In genomic region chr9:34525695-34526094, GRCm38 (mm10) we compare ENCODE assay signal across 30 mouse cellular contexts. TPM values are rescaled to one million over a fixed set of nuclear protein-coding genes. Genes with fewer than 3 reads are reported as not detected.
DNase-seq lines count a peak whose midpoint lies in the region; ATAC-seq and TF ChIP-seq lines count a peak whose summit lies in the region.
"Had no signal": no experiment of that assay in that cellular context is flagged by ENCODE, and none has a peak within 500 bp of the region (broad histone marks: within the 10 kb centered on the region; RNA-seq: fewer than 3 reads in every experiment).

No protein-coding gene starts in this region.

- no peak for TF ChIP-seq POLR2A in MEL (IDR thresholded peaks at IDR 0.05; ENCODE audit: control insufficient read depth in 1 of 2, insufficient read depth in 1 of 2, low read depth in 1 of 2, low read length in 2 of 2, poor library complexity in 1 of 2)

- ATAC-seq in hindbrain, embryonic 14.5 days (ENCODE audit: low FRiP score) = no peak
- ATAC-seq in lung, embryonic 15.5 days (ENCODE audit: borderline replicate concordance, extremely low read depth, low FRiP score, low TSS enrichment) = peak; percentile 65; the same call in 1 of the 2 replicates
- no peak for ATAC-seq in lung, postnatal 0 days
- ATAC-seq: forebrain, embryonic 15.5 days; hindbrain, postnatal 0 days had no signal

- H3K27me3 ChIP-seq in hindbrain, embryonic 14.5 days (ENCODE audit: control insufficient read depth, insufficient read depth, low read length) = no peaks in the 10 kb centered on the region
- H3K27me3 ChIP-seq in hindbrain, embryonic 10.5 days (ENCODE audit: insufficient read depth, poor library complexity, severe bottlenecking) = no peaks in the 10 kb centered on the region
- H3K27me3 ChIP-seq in lung, embryonic 15.5 days = peaks cover 6% of the 10 kb centered on the region
- H3K27me3 ChIP-seq in lung, postnatal 0 days (replicated peaks; ENCODE audit: insufficient read depth, low read length) = no peaks in the 10 kb centered on the region
- H3K27me3 ChIP-seq in MEL (ENCODE audit: control insufficient read depth in 1 of 2, insufficient read depth in 2 of 2, low read length in 2 of 2) = no peaks in the 10 kb centered on the region
- H3K27me3 ChIP-seq: CH12.LX; embryonic facial prominence, embryonic 13.5 days; forebrain, embryonic 12.5 days; forebrain, embryonic 15.5 days; heart, embryonic 13.5 days; hindbrain, embryonic 13.5 days had no signal

- H3K27ac ChIP-seq in hindbrain, embryonic 14.5 days = peak overlapping the region; percentile 12; the same call in 1 of the 2 replicates
- H3K27ac ChIP-seq in hindbrain, embryonic 10.5 days = no peak overlapping the region
- no peak overlapping the region for H3K27ac ChIP-seq in lung, embryonic 15.5 days
- H3K27ac ChIP-seq in lung, postnatal 0 days (ENCODE audit: low read length) = no peak overlapping the region
- no peak overlapping the region for H3K27ac ChIP-seq in MEL (ENCODE audit: control insufficient read depth, low read depth, low read length)
- H3K27ac ChIP-seq: embryonic facial prominence, embryonic 10.5 days; embryonic facial prominence, embryonic 13.5 days; forebrain, embryonic 12.5 days; forebrain, embryonic 15.5 days; heart, adult 2 months; heart, embryonic 10.5 days; heart, embryonic 13.5 days; hindbrain, embryonic 13.5 days; hindbrain, postnatal 0 days had no signal

- no peaks in the 10 kb centered on the region for H3K9me3 ChIP-seq in hindbrain, embryonic 14.5 days (ENCODE audit: control insufficient read depth, low read length)
- no peaks in the 10 kb centered on the region for H3K9me3 ChIP-seq in hindbrain, embryonic 10.5 days
- H3K9me3 ChIP-seq in lung, embryonic 15.5 days = no peaks in the 10 kb centered on the region
- no peaks in the 10 kb centered on the region for H3K9me3 ChIP-seq in lung, postnatal 0 days (ENCODE audit: low read length)
- H3K9me3 ChIP-seq in MEL (replicated peaks; ENCODE audit: insufficient read depth, low read length) = no peaks in the 10 kb centered on the region
- H3K9me3 ChIP-seq: embryonic facial prominence, embryonic 10.5 days; embryonic facial prominence, embryonic 13.5 days; forebrain, embryonic 12.5 days; forebrain, embryonic 15.5 days; G1E; heart, embryonic 10.5 days; heart, embryonic 13.5 days; hindbrain, embryonic 13.5 days had no signal

- no peaks in the 10 kb centered on the region for H3K36me3 ChIP-seq in hindbrain, embryonic 14.5 days (replicated peaks; ENCODE audit: control insufficient read depth, insufficient read depth)
- H3K36me3 ChIP-seq in hindbrain, embryonic 10.5 days = no peaks in the 10 kb centered on the region
- no peaks in the 10 kb centered on the region for H3K36me3 ChIP-seq in lung, embryonic 15.5 days
- no peaks in the 10 kb centered on the region for H3K36me3 ChIP-seq in lung, postnatal 0 days (ENCODE audit: insufficient read depth, low read length)
- no peaks in the 10 kb centered on the region for H3K36me3 ChIP-seq in MEL (ENCODE audit: control insufficient read depth in 1 of 2, insufficient read depth in 2 of 2, low read length in 2 of 2)
- H3K36me3 ChIP-seq: embryonic facial prominence, embryonic 10.5 days; embryonic facial prominence, embryonic 13.5 days; forebrain, embryonic 12.5 days; forebrain, embryonic 15.5 days; G1E; heart, embryonic 10.5 days; heart, embryonic 13.5 days; hindbrain, embryonic 13.5 days had no signal

- no peak for DNase-seq in hindbrain, embryonic 14.5 days (ENCODE audit: low spot score)
- DNase-seq in hindbrain, embryonic 10.5 days (ENCODE audit: low spot score) = no peak
- peak; percentile 16 for DNase-seq in kidney, postnatal 10 days
- DNase-seq in kidney, adult 11 months = no peak
- DNase-seq in lung, postnatal 0 days (ENCODE audit: low spot score) = no peak
- DNase-seq in MEL (ENCODE audit: low read depth, low spot score) = peak; percentile 3
- DNase-seq: adrenal gland, adult 2 months; adrenal gland, postnatal 14 days; B cell, adult 2 months; cerebellum, adult 11 months; cerebellum, adult 2 months; cerebellum, adult 9-11 months; cerebellum, postnatal 25 days; embryo, embryonic 11 days; gastrocnemius, postnatal 25 days; heart, adult 2 months; heart, postnatal 14 days had no signal

- no peak for TF ChIP-seq EP300 in lung, postnatal 0 days (IDR thresholded peaks at IDR 0.05)
- no peak for TF ChIP-seq EP300 in MEL (IDR thresholded peaks at IDR 0.05; ENCODE audit: low read depth in 1 of 2, low read length in 2 of 2)

- no peak for TF ChIP-seq RAD21 in MEL (IDR thresholded peaks at IDR 0.05; ENCODE audit: low read depth, low read length)

- WGBS in hindbrain, embryonic 14.5 days = 57% methylated on average over 2 of the region's 2 CpGs
- WGBS in hindbrain, embryonic 10.5 days = 85% methylated on average over 2 of the region's 2 CpGs
- 19% methylated on average over 2 of the region's 2 CpGs for WGBS in lung, embryonic 15.5 days
- WGBS in lung, postnatal 0 days = 21% methylated on average over 2 of the region's 2 CpGs

- H3K79me2 ChIP-seq in MEL (ENCODE audit: control insufficient read depth, insufficient read depth, low read length, poor library complexity) = no peaks in the 10 kb centered on the region

- no peaks in the 10 kb centered on the region for H3K4me1 ChIP-seq in hindbrain, embryonic 14.5 days (replicated peaks; ENCODE audit: control insufficient read depth, insufficient read depth, low read length)
- no peaks in the 10 kb centered on the region for H3K4me1 ChIP-seq in hindbrain, embryonic 10.5 days (replicated peaks)
- H3K4me1 ChIP-seq in lung, embryonic 15.5 days = no peaks in the 10 kb centered on the region
- H3K4me1 ChIP-seq in lung, postnatal 0 days (ENCODE audit: insufficient read depth, low read depth, low read length) = no peaks in the 10 kb centered on the region
- H3K4me1 ChIP-seq in MEL (ENCODE audit: control insufficient read depth in 1 of 2, insufficient read depth in 2 of 2, low read length in 2 of 2) = no peaks in the 10 kb centered on the region
- H3K4me1 ChIP-seq: embryonic facial prominence, embryonic 10.5 days; embryonic facial prominence, embryonic 13.5 days; forebrain, embryonic 12.5 days; forebrain, embryonic 15.5 days; heart, embryonic 10.5 days; heart, embryonic 13.5 days; hindbrain, embryonic 13.5 days had no signal

- no peak overlapping the region for H3K4me3 ChIP-seq in hindbrain, embryonic 14.5 days (replicated peaks; ENCODE audit: low read length)
- no peak overlapping the region for H3K4me3 ChIP-seq in hindbrain, embryonic 10.5 days
- no peak overlapping the region for H3K4me3 ChIP-seq in lung, embryonic 15.5 days
- H3K4me3 ChIP-seq in lung, postnatal 0 days (ENCODE audit: low read depth, low read length) = no peak overlapping the region
- no peak overlapping the region for H3K4me3 ChIP-seq in MEL (ENCODE audit: control insufficient read depth in 1 of 2, insufficient read depth in 1 of 2, low read depth in 2 of 2, low read length in 2 of 2)
- H3K4me3 ChIP-seq: embryonic facial prominence, embryonic 10.5 days; embryonic facial prominence, embryonic 13.5 days; erythroblast, embryonic 14.5 days; forebrain, embryonic 12.5 days; forebrain, embryonic 15.5 days; heart, adult 2 months; heart, embryonic 10.5 days; heart, embryonic 13.5 days; hindbrain, embryonic 13.5 days had no signal

- no peak overlapping the region for H3K4me2 ChIP-seq in hindbrain, embryonic 14.5 days (replicated peaks)
- H3K4me2 ChIP-seq in lung, embryonic 15.5 days = no peak overlapping the region
- no peak overlapping the region for H3K4me2 ChIP-seq in lung, postnatal 0 days (replicated peaks; ENCODE audit: low read depth, low read length)
- H3K4me2 ChIP-seq: embryonic facial prominence, embryonic 13.5 days; forebrain, embryonic 12.5 days; forebrain, embryonic 15.5 days; heart, embryonic 13.5 days; hindbrain, embryonic 13.5 days had no signal

- no peak for TF ChIP-seq CTCF in lung, postnatal 0 days (IDR thresholded peaks at IDR 0.05)
- no peak for TF ChIP-seq CTCF in MEL (IDR thresholded peaks at IDR 0.05 in 2 of 3, conservative IDR thresholded peaks at IDR 0.05 in 1 of 3; ENCODE audit: control insufficient read depth in 1 of 3, insufficient read depth in 1 of 3, low read depth in 2 of 3, low read length in 3 of 3, poor library complexity in 1 of 3, severe bottlenecking in 1 of 3)

- no peak overlapping the region for H3K9ac ChIP-seq in hindbrain, embryonic 14.5 days
- H3K9ac ChIP-seq in lung, embryonic 15.5 days = no peak overlapping the region
- H3K9ac ChIP-seq in lung, postnatal 0 days (replicated peaks; ENCODE audit: low read depth) = no peak overlapping the region
- H3K9ac ChIP-seq in MEL (ENCODE audit: control insufficient read depth, low read depth, low read length, poor library complexity, severe bottlenecking) = no peak overlapping the region
- H3K9ac ChIP-seq: embryonic facial prominence, embryonic 13.5 days; forebrain, embryonic 12.5 days; forebrain, embryonic 15.5 days; heart, embryonic 13.5 days; hindbrain, embryonic 13.5 days had no signal

TF ChIP-seq in MEL, 35 proteins besides CTCF, POLR2A, EP300 and RAD21 (continues in another document):
- TF ChIP-seq JUND (IDR thresholded peaks at IDR 0.05; ENCODE audit: low read depth, low read length) (no peak), ZMIZ1 (IDR thresholded peaks at IDR 0.05; ENCODE audit: low read depth, low read length) (no peak), BHLHE40 (IDR thresholded peaks at IDR 0.05; ENCODE audit: borderline replicate concordance, low read depth, low read length) (no peak), USF2 (IDR thresholded peaks at IDR 0.05; ENCODE audit: borderline replicate concordance in 1 of 2, insufficient read depth in 1 of 2, low read depth in 1 of 2, low read length in 2 of 2) (no peak), POLR2AphosphoS2 (IDR thresholded peaks at IDR 0.05; ENCODE audit: low read length) (no peak), GATA1 (IDR thresholded peaks at IDR 0.05; ENCODE audit: low read depth, low read length) (no peak), MXI1 (IDR thresholded peaks at IDR 0.05; ENCODE audit: low read depth, low read length) (no peak), MYC (IDR thresholded peaks at IDR 0.05; ENCODE audit: low read depth, low read length) (no peak), UBTF (IDR thresholded peaks at IDR 0.05; ENCODE audit: borderline replicate concordance, insufficient read depth, low read depth, low read length) (no peak), GABPA (IDR thresholded peaks at IDR 0.05; ENCODE audit: low read depth, low read length) (no peak), CHD2 (IDR thresholded peaks at IDR 0.05; ENCODE audit: low read length) (no peak), HCFC1 (IDR thresholded peaks at IDR 0.05; ENCODE audit: low read depth, low read length) (no peak)

RNA-seq across cellular contexts. Expression of gene Kirrel3, which starts 40.0 kb away (rescaled TPM):
- polyA plus RNA-seq in hindbrain, embryonic 14.5 days (2014; fragmentation: Nextera tagmentation; extraction: Ambion mirVana) = 38.8 and 41.8 TPM in 2 replicates
- 6.6 and 9.8 TPM in 2 replicates for polyA plus RNA-seq in hindbrain, embryonic 10.5 days (2016; fragmentation: Nextera tagmentation; extraction: Ambion mirVana)
- 1.2 and 1.8 TPM in 2 replicates for polyA plus RNA-seq in lung, embryonic 15.5 days (2015; fragmentation: Nextera tagmentation; extraction: Ambion mirVana)
- polyA plus RNA-seq in lung, postnatal 0 days (2015; fragmentation: Nextera tagmentation; extraction: Ambion mirVana) = 0.64 and 0.72 TPM in 2 replicates
- total RNA-seq in MEL (2012; rRNA removed) = 0.07 TPM in 1 of 2 replicates, not detected in the other
- polyA plus RNA-seq in MEL (2012; ENCODE audit: insufficient read depth in 1 of 2, insufficient read length in 2 of 2, low read depth in 1 of 2, low replicate concordance in 2 of 2, missing spikeins in 1 of 2) = under 1 TPM in 1 of 2 experiments, not detected in 1; 0.06 TPM
- total RNA-seq: CH12.LX; common myeloid progenitor, adult 5-6 weeks had no signal
- polyA plus RNA-seq: erythroblast, embryonic 14.5 days; G1E had no signal

Comparison
In these comparisons a context has a peak if more than half of its experiments do, and no peak if none do; other contexts are left out.
1. DNase-seq: peak in kidney, postnatal 10 days (single experiment) and MEL (single experiment); none in hindbrain, embryonic 14.5 days (single experiment), hindbrain, embryonic 10.5 days (single experiment), kidney, adult 11 months (single experiment) and lung, postnatal 0 days (single experiment).